Mouse (Mus musculus) 3T3-L1 (cell line): ENCODE results near the gene Ccdc155.

Source experiments
- DNase-seq: peaks from one replicate; pipeline ENCODE4 v3.0.0-alpha.2; 2015; ENCODE audit warnings: low read depth, low spot score

The Ccdc155 gene

DNA sequence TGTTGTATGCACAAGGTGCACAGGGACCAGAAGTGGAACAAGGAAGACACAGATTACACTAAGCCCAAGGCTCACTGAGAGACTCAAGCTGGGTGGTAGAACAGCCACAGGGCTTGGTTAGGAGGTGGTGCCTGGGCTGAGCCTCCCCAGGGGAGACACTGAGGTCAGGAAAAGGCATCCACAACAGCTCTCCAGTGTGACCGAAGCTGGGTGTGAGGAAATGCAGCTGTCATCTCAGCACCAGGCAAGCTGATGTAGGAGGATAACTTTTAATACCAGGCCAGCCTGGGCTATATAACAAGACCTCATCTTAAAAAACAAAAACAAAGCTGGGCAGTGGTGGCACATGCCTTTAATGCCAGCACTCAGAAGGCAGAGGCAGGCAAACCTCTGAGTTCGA is 13.5 kb downstream of the Ccdc155 start:
- no peak for DNase-seq

DNA sequence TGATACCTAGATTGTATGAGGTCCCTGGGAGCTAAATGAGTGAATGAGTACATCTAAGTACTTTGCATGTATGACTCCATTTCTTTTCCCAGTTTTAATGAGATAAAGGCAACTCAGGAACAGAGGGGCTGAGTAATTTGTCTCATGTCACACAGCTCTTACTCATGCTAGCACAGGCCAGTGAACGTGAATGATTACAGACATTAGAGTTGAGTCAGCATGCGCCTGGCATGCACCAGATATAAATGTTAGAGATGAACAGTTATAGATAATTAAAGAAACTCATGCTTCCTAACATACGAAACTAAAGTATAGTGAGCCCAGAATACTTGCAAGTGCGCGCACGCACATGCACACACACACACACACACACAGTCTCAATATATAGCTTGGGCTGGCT is 14.5 kb downstream of the Ccdc155 start:
- DNase-seq: no peak

DNA sequence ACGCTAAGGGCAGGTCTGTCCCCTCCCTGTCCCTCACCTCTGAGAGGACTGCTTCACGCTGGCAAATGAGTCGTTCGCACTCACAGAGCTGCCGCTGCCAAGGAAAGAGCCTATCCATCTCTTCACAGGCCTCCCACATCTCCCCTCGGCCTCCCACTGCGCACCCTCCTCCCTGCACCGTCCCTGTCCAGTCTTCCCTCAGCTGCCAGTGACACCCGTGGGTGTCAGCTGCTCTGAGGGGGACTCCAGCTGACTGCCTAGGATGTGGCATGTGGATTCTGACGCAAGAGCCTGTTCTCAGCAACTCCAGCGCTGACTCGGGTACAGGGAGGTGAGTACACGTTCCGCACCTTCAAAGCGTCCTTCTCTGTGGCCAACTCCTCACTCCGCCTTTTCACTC is 15.1 kb downstream of the Ccdc155 start:
- no peak for DNase-seq

DNA sequence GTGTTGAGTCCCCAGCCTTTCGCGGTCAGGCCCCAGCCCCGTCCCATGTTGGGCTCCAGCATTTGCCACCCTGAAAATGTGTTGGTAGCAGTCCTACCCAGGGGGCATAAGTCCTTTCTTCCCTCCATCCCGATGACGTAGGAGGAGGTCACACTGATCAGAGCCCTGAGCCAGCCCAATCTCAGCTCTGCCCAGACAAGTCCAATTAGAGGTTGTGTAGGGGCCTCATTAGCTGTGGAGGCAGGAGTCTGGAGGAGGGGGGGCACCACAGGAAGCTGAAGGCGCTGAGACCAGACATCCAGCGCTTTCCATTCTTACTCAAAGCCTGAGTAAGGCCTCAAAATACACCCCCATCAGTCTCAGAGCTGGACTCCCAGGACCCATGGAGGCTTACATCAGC is 18.8 kb downstream of the Ccdc155 start:
- no peak for DNase-seq

DNA sequence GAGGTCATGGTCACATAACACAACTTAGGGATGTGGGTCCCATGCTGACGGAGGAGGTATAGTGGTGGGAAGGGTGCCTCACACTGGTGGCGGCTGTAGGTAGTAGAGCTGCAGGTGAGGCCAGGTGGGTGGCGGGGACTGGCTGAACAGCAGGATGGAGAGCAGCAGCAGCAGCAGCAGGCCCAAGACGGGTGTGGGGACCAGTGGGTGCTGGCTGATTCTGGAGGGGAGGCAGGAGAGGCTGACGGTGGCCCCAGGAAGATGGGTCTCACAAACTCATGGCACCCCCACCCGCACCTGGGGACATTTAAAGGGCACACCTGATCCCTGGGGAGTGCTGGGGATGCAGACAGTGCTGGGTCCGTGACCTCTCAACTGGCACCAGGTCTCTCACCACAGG is 21.0 kb downstream of the Ccdc155 start:
- no peak for DNase-seq

DNA sequence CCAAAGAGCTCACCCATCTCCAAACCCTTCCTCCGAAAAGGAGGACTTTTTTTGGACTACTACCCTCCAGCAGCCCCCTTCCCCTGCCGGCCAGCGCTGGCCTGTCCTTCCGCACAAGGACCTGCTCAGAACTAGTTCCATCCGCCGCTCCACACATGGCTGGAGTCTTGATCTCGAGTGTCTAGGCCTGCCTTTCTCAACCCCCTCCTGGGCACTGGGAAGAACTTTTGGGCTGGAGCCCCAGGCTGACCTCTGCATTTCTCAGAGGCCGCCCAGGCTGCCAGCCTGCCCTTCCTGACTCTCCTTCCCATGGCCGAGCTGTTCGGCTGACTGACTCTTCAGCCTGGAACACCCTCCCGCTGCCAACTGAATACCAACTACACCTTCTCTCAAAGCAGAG is 22.1 kb downstream of the Ccdc155 start:
- DNase-seq: no peak

DNA sequence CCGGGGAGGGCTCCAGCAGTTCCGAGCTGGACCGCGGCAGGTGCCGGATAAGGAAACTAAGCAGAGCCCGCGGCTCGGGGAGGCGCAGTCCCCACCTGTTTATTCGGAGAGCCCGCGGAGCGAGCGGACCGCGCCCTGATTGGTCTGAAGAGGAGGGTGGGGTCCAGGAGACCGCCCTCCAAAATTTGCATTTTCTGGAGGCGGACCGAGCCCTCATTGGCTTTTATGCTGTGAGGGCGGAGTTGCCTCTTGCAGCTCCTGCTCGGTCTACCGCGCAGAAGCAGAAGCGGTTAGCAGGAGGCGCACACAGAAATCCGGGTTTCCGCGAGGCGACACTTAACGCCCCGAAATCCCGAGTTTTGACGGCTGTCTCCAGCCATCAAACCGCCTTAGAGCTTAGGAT is 22.5 kb downstream of the Ccdc155 start:
- no peak for DNase-seq

DNA sequence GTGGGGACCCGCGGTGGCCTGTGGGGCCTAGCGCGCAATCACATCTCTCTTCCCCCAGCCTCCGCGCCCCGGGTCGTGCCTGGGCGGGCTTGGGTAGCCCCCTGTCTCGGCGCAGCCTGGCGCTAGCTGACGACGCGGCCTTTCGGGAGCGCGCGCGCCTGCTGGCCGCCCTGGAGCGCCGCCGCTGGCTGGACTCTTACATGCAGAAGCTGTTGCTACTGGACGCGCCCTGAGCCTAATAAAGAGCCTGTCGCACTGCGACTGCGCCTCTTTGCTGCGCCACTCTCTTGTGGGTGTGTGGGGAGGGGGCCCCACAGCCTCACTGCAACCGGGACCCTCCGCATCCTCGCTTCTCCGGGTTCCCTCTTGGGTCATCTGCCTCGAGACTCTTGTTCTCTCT is 23.2 kb downstream of the Ccdc155 start:
- no peak for DNase-seq

DNA sequence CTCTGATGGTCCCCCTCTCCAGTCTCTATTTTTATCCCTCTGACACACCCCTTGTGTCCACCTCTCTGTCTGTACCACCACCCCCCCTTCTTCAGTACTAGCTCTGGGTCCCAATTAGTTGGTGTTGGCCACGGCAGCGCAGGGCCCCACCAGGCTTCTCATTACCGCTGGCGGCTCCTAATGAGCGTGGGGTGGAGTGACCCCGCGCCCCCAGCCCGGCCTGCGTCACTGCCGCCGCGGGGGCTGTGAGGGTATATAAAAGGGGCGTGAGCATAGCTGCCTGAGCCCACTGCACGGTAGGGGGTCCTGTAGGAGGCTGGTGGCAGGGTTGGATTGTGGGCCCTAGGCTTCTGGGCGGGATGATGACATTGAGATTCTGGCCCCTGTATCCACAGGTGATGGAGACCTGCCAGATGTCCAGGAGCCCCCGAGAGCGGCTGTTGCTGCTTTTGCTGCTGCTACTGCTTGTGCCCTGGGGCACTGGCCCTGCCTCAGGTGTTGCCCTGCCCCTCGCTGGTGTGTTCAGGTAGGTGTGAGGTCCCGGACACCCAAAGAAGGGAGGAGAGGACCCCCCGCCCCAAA is 23.7 kb downstream of the Ccdc155 start, which contains the start of gene Pth2:
Gene Pth2 (plus strand): TSS at position 100 of the 582 bp plus-strand sequence.
- DNase-seq: no peak

DNA sequence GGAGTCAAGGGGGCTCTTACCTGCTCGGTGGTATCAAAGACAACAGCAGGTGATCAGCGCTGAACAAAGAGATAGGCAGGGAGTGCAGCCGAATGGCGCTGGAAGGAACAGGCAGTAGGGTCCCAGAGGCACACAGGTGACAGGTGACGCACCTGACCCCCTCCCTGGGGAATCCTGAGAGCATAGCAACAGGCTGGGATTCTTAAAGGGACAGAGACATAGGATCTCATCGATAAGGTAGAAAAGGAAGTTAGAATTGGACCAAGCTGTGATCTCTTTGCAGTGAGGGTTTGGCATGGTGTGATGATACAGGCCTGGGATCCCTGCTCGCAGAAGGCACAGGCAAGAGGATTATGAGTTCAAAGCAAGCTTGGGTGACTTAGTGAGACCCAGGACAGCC is 25.2 kb downstream of the Ccdc155 start, which contains the start of gene Gfy:
Gene Gfy (minus strand): TSS at position 101 of the 400 bp plus-strand sequence.
- no peak for DNase-seq

DNA sequence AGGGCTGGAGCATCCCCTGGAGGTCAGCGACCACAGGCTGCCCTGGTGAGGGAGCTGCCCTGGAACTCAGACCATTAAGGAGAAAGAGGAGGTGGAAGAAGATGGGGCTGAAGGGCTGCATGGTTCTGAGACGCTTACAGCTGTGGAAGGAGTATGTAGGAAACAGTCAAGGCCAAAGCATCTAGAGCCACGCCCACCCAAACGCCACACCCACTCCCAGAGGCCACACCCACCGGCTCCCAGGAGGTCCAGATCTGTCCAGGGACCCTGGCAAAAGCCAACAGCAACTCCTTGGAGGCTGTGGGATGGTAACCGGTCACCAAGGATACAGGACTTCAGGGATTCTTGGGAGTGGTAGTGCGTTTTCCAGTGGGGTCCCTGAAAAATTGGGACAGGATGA is 26.1 kb downstream of the Ccdc155 start:
- no peak for DNase-seq

DNA sequence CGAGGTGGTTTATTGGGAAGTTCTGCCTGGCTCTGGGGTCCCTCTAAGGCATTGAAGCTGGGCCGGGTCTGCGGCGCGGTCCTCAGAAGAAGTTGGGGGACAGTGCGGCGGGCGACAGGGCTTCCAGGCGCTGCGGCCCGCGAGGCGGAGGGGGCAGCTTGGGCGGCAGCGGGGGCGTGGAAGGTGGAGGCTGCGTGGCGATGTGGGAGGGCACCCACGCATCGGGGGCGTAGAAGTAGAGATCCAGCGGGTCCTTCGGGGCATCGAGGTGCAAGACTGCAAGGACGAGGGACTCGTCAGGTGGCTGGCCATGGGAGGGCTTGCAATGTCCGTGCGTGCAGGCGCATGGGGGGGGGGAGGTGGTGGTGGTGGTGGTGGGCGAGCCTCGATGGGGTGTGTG is 28.3 kb downstream of the Ccdc155 start:
- no peak for DNase-seq

DNA sequence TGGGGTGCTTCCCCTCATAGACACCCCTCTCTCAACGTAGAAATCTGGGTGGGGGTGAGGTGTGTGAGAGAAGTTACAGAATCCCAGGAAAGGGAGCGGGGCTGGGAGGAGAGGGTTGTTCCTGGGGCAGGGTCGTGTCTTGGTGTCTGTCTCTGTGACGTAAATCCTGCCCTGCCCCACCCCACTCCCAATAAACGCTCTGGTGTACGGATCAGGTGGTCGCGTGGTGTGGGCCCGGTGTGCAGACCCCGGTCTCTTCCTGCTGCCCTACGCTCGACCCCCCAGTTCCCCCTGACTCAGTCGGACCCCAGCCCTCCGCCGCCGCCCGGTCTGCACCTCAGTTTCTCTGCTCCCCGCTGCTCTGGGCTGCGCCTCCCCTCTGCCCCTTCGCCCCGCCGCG is 28.8 kb downstream of the Ccdc155 start:
- no peak for DNase-seq

DNA sequence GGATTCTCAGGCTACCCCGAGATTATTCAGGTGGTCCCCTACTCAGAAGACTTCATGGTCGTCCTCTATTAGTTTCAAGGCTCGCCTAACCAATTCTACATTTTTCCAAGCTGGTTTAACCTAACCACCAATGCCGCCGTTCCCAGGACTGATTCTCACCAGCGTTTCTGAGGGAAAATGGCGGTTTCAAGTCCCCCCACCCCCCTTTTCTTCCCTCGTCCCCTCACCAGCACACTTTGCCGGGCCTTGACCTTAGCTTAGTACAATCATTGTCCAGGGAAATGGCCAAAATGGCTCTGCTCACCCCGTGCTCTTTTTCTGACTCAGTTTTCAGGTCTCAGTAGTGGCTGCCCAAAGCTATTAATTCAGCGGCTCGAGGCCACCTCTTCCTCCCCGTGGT is 29.3 kb downstream of the Ccdc155 start:
- no peak for DNase-seq

DNA sequence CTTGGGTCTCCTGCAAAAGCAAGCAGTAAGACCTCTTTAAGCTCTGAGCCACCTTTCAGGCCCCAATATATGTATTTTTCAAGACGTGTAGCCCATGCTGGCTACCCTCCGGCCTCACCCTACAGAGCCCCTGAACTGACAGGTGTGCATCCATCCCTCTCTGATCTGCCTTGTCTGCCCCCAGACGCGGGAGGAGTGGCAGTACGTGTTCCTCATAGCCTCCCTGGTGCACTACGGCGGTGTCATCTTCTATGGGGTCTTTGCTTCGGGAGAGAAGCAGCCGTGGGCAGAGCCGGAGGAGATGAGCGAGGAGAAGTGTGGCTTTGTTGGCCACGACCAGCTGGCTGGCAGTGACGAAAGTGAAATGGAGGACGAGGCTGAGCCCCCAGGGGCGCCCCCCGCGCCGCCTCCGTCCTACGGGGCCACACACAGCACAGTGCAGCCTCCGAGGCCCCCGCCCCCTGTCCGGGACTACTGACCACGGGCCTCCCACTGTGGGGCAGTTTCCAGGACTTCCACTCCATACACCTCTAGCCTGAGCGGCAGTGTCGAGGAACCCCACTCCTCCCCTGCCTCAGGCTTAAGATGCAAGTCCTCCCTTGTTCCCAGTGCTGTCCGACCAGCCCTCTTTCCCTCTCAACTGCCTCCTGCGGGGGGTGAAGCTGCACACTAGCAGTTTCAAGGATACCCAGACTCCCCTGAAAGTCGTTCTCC is 30.0 kb downstream of the Ccdc155 start:
- DNase-seq: no peak

DNA sequence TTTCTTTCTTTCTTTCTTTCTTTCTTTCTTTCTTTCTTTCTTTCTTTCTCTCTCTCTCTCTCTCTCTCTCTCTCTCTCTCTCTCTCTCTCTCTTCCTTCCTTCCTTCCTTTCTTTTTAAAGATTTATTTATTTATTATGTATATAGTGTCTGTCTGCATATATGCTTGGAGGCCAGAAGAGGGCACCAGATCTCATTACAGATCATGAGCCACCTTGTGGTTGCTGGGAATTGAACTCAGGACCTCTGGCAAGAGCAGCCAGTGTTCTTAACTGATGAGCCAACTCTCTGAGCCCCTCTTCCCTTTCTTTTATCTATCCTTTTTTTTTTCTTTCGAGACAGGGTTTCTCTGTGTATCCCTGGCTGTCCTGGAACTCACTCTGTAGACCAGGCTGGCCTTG is 30.9 kb downstream of the Ccdc155 start:
- DNase-seq: peak; percentile 61

DNA sequence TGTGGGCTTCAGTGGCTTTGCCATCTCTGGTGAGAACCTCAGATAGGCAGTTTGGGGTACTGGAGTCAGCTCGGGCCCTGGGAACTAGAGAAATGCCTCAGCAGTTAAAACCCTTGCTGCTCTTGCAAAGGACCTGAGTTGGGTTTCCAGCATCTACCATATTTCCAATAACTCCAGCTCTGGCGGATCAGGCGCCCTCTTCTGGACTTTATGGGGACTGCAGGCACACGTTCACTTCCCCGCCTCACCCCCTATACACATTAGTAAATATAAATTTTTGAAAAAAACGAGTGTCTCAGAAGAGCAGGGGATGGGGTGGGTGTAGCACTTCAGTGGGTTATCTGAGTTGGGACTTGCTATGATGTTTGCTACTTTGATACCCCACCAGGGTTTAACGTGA is 31.7 kb downstream of the Ccdc155 start:
- peak; percentile 32 for DNase-seq

DNA sequence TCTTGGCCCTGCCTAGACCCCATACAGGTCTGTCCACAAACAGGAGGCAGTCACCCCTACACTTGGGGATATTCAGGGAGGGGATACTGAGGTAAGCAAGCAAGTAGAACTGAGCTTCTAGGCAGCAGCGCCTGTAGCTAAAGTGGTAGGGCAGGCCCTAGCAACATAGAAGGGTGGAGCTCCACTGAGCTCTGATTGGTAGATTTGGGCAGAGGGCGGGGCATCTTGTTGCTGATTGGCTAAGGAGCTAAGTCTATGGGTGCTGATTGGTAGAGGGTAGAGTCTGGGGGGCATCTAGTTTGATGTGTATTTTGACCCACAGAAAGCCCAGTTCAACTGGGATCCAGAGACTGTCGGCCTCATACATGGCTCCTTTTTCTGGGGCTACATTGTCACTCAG is 35.2 kb downstream of the Ccdc155 start:
- DNase-seq: no peak

DNA sequence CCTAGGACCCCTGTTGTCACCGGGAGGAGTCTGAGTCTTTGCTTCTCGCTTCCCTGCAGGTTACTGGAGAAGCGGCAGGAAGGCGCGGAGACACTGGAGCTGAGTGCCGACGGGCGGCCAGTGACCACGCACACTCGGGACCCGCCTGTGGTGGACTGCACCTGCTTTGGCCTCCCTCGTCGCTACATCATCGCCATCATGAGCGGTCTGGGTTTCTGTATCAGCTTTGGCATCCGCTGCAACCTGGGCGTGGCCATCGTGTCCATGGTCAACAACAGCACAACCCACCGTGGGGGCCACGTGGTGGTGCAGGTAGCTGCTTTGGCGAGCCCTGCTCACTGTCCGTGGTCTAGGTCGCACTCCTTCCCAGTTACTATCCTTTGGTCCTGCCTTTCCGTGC is 36.0 kb downstream of the Ccdc155 start:
- no peak for DNase-seq

DNA sequence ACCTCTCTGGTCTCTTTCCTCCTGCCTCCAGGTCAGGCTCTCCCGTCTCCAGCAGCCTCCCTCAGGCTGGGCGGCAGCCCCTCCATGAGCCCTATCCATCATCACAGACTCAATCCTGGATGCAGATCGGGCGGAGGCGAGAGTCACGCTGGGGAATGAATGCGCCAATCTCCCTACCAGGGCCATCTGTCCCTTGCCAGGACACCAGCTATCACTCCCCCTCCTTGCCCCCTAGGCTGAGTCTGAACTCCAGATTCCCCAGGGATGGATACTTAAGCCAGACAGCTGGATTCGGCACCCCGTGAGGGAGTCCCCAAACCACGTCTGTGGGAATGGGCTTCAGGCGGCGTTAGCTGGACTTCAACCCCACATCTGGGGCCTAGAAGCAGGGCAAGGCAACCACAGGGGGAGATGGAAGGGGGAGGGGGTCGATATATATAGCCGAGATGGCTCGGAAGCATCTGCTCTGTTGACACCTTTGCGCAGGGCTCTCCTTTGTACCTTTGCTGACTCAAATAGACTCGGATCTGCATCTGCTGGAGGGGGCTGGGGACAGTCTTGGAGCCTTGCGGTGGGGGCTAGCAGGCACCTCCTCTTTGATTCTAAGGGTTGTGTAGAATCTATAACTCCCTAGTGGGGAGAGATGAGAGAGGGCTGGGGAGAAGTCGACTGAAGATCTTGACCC is 36.8 kb downstream of the Ccdc155 start:
- no peak for DNase-seq

DNA sequence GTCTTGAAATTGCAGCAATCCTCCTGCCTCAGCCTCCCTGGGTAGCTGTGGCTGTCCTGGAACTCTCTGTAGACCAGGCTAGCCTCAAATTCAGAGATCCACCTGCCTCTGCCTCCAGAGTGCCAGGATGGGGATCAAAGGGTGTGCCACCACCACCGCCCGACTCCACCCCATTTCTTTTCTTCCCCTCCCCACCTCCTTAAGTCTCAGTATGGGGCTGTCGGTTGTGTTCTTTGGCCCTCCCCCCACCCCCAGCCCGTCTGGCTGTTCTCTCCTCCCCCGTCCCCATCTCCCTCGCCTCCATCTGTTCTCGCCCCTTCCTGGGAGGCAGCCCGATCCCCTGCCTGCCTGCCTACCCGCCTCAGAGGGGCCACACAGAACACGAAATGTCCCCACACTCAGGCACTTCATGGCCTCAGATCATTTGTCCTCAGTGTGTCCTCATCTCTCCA is 37.7 kb downstream of the Ccdc155 start:
- no peak for DNase-seq

DNA sequence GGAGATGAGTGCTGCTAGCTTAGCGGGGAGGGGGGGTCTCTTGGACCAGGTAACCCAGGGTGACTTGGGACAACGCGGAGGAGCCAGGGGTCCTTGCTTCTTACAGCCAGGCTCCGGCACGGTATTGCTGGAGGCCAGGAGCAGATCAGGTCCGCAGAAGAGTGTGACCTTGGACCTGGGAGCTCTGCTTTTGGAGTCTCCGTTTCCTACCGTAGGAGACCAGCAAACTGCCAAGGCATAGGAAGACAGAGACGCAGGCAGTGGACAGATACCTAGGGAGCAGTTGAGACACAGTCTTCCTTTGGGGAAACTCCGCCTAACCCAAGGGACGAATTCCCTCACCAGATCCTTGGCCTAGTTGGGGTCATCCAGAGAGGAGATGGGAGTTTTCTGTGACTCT is 39.0 kb downstream of the Ccdc155 start:
- DNase-seq: no peak

DNA sequence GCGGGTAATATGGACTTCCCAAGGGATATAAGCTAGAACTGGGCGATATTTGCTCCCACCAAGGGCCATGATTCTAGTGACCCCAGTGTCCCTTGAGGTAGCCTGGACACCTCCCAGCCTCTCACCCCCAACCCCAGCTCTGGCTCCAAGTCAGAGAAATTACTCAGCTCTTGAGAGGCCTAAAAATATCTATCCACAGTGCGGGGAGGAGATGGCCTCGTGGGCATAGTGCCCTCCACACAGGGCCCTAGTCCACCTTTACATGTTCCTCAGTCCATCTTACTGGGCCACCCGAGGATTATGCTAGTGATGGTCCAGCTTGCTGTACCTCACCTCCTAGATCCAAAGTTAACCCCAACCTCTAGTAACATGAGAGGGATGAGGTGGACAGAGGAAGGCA is 39.9 kb downstream of the Ccdc155 start:
- DNase-seq: no peak
